Mouse (Mus musculus) T-helper 2 cell (primary cell): ENCODE measurements at regions not wholly inside any gene's neighbourhood (a gene's known extent, or its start where the extent isn't known, plus 50 kb on each side); places are given as distances from the start of the nearest gene placed in this dataset.

ENCODE experiments used
- in situ Hi-C: fragments of 300-600 bp; cut with MboI, MseI; formaldehyde crosslinking; loops from one replicate; pipeline ENCODE4 v1.15.1; 2025; ENCODE audit warnings: high pct_unique_total_duplicates

DNA sequence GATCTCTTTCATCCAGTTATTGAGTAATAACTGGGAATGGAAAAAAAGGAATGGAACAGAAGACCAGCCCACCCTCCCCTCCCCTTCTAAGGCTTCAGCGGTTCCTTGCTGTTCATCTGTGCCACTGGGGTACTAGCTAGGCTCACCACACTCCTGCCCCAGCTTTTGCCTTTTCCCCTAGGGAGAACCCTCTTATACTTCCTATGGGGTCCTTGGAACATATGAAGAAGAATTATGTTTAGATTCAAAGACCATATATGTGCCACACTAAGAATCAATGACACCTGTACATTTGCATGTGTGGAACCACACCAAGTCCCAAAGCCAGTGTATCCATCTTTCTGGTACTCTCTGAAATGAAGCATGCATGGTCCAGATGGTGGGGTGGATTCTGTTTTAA, 324.3 kb downstream of the Tns1 start:
- in situ Hi-C loops = no loop called here

DNA sequence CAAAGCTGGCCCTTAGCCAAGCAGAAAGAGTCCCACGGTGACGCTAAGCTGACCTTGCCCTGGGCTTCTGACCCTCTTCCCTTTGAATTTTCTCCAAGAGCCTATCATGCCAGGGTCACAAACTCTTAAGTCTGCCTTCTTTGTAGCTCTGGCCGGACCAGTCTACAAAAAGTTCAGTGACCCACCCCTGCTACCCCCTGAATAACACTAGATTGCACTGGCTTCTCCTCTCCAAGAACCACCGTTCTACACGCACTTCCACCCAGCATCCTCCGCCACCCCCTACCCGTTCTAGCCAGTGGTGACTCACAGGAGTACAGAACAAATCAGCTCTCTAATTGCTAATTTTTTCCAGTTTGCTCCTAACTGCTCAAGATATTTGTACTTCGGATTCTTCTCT, 325.0 kb downstream of the Tns1 start:
- in situ Hi-C loops = no loop called here

DNA sequence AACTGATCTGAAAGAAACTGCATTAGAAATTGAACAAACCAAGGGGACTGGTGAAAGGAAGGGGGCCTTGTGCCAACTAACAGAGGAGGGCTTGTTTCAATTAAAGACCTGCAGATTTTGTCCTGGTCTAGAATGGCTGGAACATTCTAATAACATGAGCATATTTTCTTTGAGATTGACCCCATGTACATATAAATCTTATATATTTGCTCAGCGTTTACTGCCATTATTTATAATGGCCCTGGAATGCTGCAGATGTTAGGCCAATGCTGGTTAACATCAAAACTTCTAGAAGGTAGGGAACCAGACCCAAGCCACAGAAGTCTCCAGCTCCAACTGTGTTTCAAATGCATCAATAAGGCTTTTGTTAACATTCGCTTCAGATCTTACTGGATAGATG, 326.4 kb downstream of the Tns1 start:
- in situ Hi-C loops = no loop called here

DNA sequence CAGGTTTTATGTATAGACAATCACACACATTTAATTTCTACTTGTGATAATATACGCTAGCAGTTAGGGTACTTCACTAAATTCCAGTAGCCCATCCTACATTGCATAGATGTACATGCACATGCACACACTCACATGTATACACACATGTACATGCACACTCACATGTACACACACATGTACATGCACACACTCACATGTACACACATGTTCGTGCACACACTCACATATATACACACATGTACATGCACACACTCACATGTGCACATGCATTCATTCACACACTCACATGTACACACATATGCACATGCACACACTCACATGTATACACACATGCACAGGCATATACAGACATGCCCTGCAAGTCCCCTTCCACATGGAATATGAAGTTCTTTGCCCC, 326.8 kb downstream of the Tns1 start:
- in situ Hi-C loops = no loop called here

DNA sequence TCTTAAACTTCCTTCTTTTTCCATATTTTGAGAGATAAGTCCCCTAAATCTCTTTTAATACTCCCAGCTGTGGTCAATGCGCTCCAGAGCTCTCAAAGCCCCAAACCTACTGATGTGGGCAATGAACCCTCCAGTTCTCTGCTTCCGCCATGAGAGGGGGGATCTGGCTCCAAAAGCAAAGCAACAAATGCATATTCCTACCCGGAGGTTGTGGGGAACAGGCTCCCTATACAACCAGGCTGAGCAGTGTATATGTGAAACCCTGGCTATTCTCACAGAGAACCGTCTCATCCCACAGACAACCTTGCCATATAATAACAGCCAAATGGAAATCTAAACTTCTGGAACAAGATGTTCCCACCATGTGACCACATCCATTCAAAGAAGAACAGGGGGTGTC, 330.4 kb downstream of the Tns1 start:
- in situ Hi-C loops = no loop called here

DNA sequence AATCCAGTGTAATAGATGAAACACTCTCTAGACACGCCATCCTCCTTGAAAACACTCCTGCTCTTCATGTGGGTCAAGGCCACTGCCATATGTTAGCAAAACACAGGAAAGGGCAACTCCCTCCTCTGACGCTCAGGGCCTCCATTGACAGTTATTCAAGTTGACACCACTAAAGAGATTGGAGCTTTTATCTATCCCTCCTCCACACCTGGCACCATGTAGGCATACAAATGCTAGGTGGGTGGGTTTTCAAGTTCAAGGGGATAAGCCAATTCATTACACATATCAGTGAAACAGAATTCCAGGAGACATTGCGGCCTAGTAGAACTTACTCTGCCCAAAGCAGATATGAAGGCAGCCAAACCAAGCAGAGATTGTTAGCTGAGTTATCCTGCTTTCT, 331.0 kb downstream of the Tns1 start:
- in situ Hi-C loops = no loop called here

DNA sequence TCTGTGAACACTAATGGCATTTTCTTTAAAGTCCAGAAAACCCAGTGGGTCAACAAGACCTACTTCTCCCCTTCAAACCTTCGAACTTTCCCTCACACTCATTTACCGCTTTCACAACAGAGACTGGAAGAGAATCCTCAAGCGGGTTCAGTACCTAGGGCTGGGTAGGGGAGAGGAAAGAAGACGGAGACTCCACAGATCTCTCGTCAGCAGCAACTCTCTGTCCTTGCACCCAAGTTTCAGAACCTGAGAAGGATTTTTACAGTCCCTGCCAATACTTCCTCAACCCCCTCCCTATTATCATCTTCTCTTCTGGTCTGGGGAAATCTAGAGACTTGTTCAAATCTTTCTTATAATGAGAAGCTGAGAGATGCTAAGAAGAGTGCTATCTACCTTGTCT, 331.9 kb downstream of the Tns1 start:
- in situ Hi-C loops = no loop called here

DNA sequence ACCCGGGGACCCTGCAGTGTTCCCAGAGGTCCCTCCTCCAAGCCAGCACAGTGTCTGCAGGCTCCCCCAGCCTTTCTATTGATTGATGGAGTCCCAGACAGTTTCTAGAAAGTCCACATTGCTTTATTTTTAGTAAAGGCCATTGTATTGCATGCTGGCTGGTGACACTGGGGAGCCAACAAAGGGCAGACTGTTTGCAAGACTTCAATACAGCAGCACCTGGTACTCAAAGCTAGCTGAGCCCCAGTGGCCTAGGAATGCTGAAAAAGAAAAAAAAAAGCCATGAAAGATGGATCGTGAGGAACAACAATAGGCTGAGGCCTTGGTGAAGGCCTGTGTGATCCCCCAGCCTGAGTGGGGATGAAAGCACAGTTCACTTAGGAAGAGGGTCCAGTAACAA, 336.6 kb downstream of the Tns1 start:
- in situ Hi-C loops = no loop called here

DNA sequence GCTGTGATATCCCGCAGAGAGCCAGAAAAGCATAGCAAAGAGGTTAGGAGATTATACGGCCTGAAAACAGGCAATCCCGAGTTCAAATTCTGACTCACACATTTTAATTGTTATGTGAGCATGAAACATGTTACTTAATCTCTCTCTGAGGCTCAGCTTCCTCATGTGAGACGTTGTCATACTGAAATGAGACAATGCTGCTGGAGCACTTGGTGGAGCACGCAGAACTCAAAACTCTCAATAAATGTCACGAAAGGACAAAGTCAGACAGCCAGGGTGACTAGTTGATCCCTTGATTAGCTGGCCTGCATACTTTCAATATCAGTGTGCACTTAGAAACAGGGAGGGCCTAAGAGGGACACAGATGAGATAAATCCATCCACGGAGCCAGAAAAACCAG, 337.0 kb downstream of the Tns1 start:
- in situ Hi-C loops = no loop called here

DNA sequence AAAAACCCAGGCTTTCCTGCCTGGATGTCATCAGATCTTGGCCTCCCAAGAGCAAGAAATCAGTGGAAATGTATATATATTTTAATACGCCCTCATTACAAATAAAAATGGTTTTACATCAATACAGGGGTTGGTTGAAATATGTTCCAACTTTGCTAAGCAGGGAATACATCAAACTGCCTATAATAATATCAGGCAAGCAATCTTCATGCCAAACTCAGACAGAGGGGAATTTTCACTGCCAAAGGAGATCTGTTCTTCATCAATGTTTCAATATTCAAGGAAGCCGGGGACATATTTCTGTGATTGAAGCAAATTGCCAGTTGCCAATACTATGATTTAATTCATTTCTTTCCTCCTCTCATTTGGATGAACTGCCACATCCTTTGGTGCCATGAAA, 340.9 kb downstream of the Tns1 start:
- in situ Hi-C loops = no loop called here

DNA sequence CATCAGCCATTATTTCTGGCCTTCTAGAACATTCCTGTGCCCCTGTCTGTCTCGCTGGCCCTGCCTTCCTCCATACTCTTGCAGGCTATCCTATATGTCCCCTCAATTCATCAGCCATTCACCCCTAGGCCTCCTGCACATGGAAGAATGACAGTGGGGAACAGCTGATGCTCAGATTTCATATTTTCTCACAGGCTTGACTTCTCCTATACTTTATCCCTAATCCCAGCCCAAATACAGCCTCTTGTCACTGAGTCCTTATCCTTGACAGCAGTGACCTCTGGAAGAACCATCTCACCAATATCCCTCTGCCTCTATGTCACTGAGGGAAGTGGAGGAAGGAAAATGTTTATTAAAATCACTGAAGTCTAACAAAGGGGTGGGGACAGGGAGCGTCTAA, 341.4 kb downstream of the Tns1 start:
- in situ Hi-C loops = no loop called here

DNA sequence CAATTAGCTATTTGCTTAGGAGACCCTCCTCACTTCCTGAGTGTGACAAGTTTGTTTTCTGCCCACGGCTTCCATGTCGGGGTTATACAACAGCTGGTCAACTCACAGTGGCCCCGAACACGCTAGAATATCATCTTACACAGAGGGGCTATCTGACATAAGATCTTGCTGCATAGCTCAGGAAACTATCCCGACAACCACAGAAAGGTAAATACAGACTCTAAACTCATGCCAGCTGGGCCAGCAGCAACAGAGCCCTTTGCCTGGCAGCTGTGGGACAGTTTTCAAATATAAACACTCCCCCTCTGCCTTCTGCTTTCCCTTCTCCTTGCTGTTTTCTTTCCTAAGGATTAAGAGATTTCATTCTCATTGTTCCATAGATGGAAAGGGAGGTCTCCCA, 352.5 kb downstream of the Tns1 start:
- in situ Hi-C loops = no loop called here

DNA sequence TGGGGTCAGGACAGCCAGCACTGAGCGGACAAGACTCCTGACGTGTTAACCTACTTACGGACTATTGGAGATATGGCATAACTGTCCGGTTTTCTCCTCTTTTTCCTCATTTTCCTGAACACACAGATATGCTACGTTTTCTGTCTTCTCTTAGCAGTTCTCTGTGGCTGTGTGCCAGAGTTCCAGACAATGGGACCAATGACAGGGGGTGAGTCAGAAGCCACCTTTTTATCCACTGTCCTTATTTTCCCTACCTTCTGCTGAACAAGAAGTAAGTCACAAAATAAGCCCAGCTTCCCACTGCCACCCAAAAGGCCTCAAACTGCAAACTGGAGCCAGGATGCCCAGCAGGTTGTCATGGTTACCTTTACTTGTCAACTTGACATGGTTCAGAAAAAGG, 353.6 kb downstream of the Tns1 start:
- in situ Hi-C loops = no loop called here

DNA sequence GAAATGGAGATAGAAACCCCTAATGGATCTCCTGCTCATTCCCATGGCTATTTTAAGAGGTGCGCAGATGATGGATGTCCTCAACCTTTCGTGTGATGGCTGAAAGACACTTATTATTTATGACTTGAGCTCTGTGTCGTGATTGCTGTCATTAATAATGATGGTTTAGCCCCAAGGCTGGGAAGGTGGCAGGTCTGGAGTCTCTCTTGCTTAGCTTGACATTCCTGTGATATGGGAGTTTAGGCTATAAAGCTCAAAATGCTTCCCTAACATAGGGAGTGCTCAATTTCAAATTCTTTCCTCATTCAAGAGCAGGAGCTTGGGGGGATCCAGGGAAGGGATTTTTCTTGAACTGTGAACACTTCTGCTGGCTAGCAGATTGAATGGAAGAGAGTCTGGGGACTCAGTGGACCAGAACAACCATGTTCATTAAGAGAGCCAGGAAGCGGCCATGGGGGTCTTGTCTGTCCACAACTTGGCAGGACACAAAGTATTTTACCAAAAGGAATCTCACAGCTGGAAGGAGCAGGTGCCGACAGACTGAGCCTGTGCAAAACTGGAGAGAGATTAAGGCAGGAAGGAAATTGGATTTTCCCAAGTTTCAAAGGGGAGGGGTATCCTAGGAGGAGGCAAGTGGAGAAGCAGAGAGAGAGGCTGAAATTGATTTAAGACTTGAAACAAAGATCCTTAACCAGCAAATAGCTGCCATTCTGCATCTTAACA, 359.5 kb downstream of the Tns1 start:
- in situ Hi-C loops = no loop called here

DNA sequence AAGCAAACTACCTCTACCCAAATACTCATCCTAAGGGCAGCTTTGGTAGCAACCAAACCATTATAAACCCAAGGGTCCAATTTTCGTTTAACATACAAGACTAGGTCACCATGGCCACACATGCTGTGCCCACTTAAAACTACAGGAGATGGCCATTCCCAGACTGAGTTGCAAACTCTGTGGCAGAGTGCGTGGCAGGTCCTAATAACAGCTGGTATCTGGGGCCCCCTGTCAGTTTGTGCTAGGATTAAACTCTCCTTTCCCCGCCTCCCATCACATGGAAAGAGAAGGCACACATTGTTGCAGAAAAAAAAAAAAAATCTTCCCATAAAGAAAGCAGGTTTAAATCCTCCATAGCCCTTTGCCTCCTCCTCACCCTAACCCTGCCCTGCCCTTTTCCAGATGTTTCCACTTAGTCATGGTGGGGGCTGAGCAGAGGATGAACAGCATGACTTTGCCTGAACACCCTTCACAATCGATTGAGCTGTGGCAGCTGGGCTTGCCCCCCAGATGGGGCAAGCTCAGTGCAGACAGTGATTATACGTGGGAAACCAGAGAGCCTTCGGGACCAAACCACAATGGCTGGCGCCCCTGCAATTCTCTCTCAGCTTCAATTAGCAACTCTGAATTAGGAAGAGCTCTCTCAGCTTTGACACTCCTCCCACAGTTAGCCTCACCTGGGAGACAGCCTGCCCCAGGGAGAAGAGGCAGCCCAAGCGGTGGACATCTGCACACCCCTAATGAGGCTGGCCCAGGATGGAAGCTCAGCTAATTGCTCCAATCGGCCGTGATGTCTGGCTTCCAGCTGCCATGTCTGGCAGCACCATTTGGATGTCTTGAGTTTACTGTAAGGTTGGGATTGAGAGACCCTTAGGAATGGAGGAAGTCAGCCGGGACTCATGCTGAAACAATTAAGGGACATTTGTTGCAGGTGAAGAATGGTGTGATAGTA, 365.9 kb downstream of the Tns1 start:
- in situ Hi-C loops = no loop called here

DNA sequence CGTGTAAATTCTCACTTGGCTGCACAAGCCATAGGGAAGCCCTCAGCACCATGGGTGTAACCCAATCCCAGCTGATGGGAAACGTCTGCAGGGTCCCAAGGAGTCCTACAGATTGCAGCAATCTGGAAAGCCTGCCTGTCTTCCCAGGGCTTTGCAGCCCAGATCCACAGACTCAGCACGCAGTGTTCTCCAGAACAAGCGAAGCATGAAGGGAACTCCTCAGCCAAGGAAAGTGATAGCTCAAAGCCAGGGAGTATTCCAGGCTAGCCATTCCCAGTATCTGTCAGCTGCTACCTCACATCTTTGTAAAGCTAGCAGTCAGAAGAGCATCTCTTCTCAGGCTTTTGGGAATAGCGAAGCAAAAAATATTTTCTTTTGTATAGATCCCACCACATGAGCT, 368.5 kb downstream of the Tns1 start:
- in situ Hi-C loops = no loop called here

DNA sequence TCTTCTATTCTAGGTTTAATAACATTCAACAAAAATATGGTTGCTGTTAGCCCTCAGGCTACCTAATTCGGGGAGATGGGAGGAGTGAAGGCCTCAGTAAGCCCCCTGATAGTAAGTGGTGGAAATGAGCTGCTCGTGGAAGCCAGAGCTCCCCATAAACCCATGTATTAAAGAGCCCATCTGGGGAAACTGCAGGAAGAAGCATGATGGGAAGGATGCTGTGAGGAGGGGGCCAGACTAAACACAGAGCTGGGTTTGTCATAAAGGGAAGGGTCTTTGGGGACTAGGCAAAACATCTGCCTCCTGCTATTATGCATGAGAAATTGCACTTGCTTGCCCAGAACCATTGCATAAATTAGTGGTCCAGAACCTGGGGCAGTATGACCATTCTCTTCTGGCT, 369.3 kb downstream of the Tns1 start:
- in situ Hi-C loops = no loop called here

DNA sequence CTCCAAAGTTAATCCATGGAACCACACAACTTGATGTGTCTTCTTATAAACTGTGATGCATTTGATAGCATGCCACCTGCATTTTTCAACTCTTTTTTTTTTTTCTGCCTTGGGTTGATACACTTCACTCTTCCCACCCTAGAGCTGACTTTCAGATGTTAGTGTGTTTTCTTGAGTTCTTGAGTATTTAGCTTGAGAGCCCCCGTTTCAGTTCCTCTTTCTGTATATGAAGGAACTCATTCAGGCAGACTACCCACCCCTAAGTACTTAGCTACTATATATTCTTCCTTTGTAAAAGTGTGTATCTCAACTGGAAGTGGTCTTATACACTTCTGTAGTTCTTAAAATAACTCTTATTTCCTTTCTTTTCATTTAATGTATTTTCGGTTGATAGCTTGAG, 371.1 kb downstream of the Tns1 start:
- in situ Hi-C loops = no loop called here

DNA sequence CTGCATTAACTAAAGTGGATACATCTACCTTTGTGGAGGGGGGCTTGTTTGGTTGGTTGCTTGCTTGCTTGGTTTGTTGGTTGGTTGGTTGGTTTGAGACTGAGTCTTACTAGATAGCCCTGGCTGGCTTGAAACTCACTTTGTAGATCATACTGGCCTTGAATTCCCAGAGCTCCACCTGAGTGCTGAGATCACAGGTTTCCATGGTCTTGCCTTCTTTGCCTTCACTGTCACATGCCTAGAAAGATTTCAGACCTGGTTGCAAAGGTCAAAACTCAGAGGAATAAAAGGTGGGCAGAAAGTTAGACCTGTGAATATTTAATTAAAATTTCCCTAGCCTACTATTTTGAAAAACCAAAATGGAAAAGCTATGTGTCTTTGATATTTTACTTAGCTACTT, 375.5 kb downstream of the Tns1 start:
- in situ Hi-C loops = loop anchor here (10.0 kb wide), 1 partner anchor 1616 kb away; the partner anchor contains the start of gene Des

DNA sequence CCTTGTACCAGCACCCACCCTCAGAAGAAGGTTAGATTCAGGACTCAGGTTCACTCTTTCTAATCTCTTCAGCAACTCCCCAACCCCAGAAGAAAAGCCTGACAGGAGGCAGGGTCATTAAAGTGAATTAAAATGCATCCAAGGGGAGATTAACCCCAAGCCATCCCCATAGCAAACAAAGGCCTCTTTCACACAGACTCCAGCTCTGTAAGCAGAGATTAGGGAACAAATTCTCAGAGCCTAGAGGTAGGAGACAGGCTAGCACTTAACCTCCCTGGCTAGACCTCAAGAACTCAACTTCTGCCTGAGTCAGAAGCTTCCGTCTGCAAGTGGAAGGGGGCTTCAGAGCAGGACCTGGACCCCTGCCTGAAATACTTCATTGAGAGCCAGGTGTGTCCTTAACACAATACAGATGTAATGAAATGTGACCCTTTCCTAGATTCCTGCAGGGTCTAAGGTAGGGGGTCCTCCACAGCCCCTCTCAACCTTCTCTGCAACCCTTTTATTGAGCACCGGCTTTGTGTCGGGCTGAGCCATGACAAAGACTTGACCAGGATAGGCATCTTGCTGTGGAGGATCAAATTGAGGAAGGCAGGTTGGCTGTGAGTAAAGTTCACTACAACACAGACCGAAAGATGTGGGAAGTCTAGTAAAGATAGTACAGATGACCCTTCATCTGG, 379.6 kb downstream of the Tns1 start:
- in situ Hi-C loops = loop anchor here (10.0 kb wide), 1 partner anchor 1620 kb away; the partner anchor contains the start of gene Des

DNA sequence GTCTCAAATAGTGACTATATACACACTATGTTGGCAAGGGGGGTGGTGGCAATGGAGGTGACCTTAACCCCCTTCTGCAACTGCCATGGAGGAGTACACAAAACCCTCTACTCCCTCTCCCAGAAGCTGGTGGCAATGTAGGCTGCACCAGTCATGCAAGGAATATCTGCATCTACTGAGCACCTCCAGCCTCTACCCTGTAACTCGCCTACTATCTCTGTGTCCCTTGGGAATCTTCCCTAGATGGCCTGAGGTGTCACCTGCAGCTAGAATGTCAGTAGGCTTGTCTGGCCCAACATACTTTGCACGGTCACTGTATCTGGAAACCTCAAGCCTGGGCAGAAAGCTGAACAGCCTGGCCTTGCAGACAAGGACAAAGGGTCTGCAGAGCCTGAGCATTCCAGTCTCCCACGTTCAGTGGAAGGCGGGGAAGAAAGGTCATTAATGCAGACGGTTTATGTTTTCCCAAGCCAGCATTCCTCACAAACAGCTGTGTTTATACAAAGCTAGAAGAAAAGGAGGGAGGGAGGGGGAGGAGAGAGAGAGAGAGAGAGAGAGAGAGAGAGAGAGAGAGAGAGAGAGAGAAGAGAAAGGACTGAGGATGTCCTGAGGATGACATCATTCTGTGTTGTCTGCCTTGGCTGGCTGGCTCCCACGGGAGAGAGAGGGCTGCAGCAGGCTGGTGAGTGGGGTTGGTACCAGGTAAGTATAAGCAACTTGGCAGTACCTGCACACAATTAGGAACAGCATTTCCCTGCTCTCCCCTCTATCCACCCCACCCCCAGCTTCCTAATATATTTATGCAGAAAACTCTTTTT, 380.3 kb downstream of the Tns1 start:
- in situ Hi-C loops = loop anchor here (10.0 kb wide), 1 partner anchor 1621 kb away; the partner anchor contains the start of gene Des
